In genomic region chr16:87594145-87594544, GRCm38 (mm10) we compare ENCODE assay signal across 19 mouse cellular contexts. TPM values are rescaled to one million over a fixed set of nuclear protein-coding genes. Genes with fewer than 3 reads are reported as not detected.
DNase-seq lines count a peak whose midpoint lies in the region; ATAC-seq lines count a peak whose summit lies in the region.
"Had no signal": no experiment of that assay in that cellular context is flagged by ENCODE, and none has a peak within 500 bp of the region (broad histone marks: within the 10 kb centered on the region; RNA-seq: fewer than 3 reads in every experiment).

No protein-coding gene starts in this region.

- no peak overlapping the region for H3K4me3 ChIP-seq in kidney, embryonic 15.5 days (replicated peaks)
- no peak overlapping the region for H3K4me3 ChIP-seq in stomach, embryonic 15.5 days (replicated peaks)
- H3K4me3 ChIP-seq: left cerebral cortex, adult 2 months; limb, embryonic 10.5 days; midbrain, embryonic 15.5 days; neural tube, embryonic 15.5 days had no signal

- peak overlapping the region; percentile 49; the same call in 1 of the 2 replicates for H3K27ac ChIP-seq in kidney, embryonic 15.5 days
- no peak overlapping the region for H3K27ac ChIP-seq in stomach, embryonic 15.5 days
- H3K27ac ChIP-seq: left cerebral cortex, adult 2 months; limb, embryonic 10.5 days; midbrain, embryonic 15.5 days; neural tube, embryonic 15.5 days had no signal

- no peaks in the 10 kb centered on the region for H3K27me3 ChIP-seq in kidney, embryonic 15.5 days
- H3K27me3 ChIP-seq in stomach, embryonic 15.5 days (replicated peaks) = no peaks in the 10 kb centered on the region
- H3K27me3 ChIP-seq: midbrain, embryonic 15.5 days; neural tube, embryonic 15.5 days had no signal

- intact Hi-C loops in gastrocnemius, postnatal 14 days (cut with DNase I; ENCODE audit: low total_unique reads) = loop anchor here (5.0 kb wide), 1 partner anchor 77 kb away; no protein-coding TSS in a partner anchor

- ATAC-seq in kidney, embryonic 15.5 days (replicated peaks; ENCODE audit: low FRiP score) = peak; percentile 68
- ATAC-seq in stomach, embryonic 15.5 days (ENCODE audit: insufficient read depth, low FRiP score, low read depth) = no peak
- no peak for ATAC-seq in erythroid progenitor cell, adult 5-6 weeks (replicated peaks; ENCODE audit: low FRiP score, poor library complexity, severe bottlenecking)
- ATAC-seq: forebrain, embryonic 16.5 days; hindbrain, embryonic 16.5 days; liver, postnatal 0 days; midbrain, embryonic 15.5 days had no signal

- peak overlapping the region; percentile 25; the same call in 1 of the 2 replicates for H3K4me2 ChIP-seq in kidney, embryonic 15.5 days
- H3K4me2 ChIP-seq in stomach, embryonic 15.5 days = peak overlapping the region; percentile 13; the same call in 1 of the 2 replicates
- H3K4me2 ChIP-seq: midbrain, embryonic 15.5 days; neural tube, embryonic 15.5 days had no signal

- 51% methylated on average over 10 of the region's 10 CpGs for WGBS in kidney, embryonic 15.5 days
- WGBS in stomach, embryonic 15.5 days = 49% methylated on average over 10 of the region's 10 CpGs

- DNase-seq in gastrocnemius, postnatal 14 days = peak; percentile 10
- no peak for DNase-seq in gastrocnemius, adult 8-10 months (ENCODE audit: low spot score in 2 of 2)
- DNase-seq in kidney, adult 11 months = no peak
- peak; percentile 45 for DNase-seq in kidney, postnatal 10 days
- DNase-seq: B cell, adult 2 months; cerebellum, adult 9-10 months; embryo, embryonic 11 days; liver, postnatal 0 days had no signal

- no peak overlapping the region for H3K9ac ChIP-seq in kidney, embryonic 15.5 days
- no peak overlapping the region for H3K9ac ChIP-seq in stomach, embryonic 15.5 days
- H3K9ac ChIP-seq: liver, postnatal 0 days; midbrain, embryonic 15.5 days; neural tube, embryonic 15.5 days had no signal

- no peaks in the 10 kb centered on the region for H3K9me3 ChIP-seq in kidney, embryonic 15.5 days (replicated peaks)
- no peaks in the 10 kb centered on the region for H3K9me3 ChIP-seq in stomach, embryonic 15.5 days
- H3K9me3 ChIP-seq: limb, embryonic 10.5 days; midbrain, embryonic 15.5 days; neural tube, embryonic 15.5 days had no signal

- H3K36me3 ChIP-seq in kidney, embryonic 15.5 days = no peaks in the 10 kb centered on the region
- H3K36me3 ChIP-seq in stomach, embryonic 15.5 days = no peaks in the 10 kb centered on the region
- H3K36me3 ChIP-seq: limb, embryonic 10.5 days; midbrain, embryonic 15.5 days; neural tube, embryonic 15.5 days had no signal

- peaks cover 14% of the 10 kb centered on the region for H3K4me1 ChIP-seq in kidney, embryonic 15.5 days
- H3K4me1 ChIP-seq in stomach, embryonic 15.5 days = peaks cover 9% of the 10 kb centered on the region; the same call in 1 of the 2 replicates

RNA-seq across cellular contexts. Expression of gene Map3k7cl, which starts 41.0 kb away (rescaled TPM):
- 10 to 100 TPM; 26.9 to 27.6 TPM for total RNA-seq in gastrocnemius, postnatal 14 days (2021)
- 10 to 100 TPM in 2 of 4 experiments, 1 to 10 TPM in 2; 4.5 to 12.3 (median 9.6) TPM for total RNA-seq in gastrocnemius, adult 8-10 months (2022)
- 2.2 and 2.4 TPM in 2 replicates for polyA plus RNA-seq in kidney, embryonic 15.5 days (2015; fragmentation: Nextera tagmentation; extraction: Ambion mirVana)
- polyA plus RNA-seq in stomach, embryonic 15.5 days (2015; fragmentation: Nextera tagmentation; extraction: Ambion mirVana) = 0.73 and 0.94 TPM in 2 replicates
- total RNA-seq in erythroid progenitor cell, adult 5-6 weeks (2015; ENCODE audit: low replicate concordance) = not detected in 2 replicates
- total RNA-seq in erythroid progenitor cell, adult 5-6 weeks (2017; ENCODE audit: low replicate concordance) = not detected in 2 replicates
- total RNA-seq: hematopoietic stem cell, adult 5-6 weeks; liver, adult 2 months had no signal
- polyA plus RNA-seq: hindbrain, embryonic 16.5 days; limb, embryonic 10.5 days; liver, adult 2 months; liver, postnatal 0 days had no signal

Comparison
In these comparisons a context has a peak if more than half of its experiments do, and no peak if none do; other contexts are left out.
1. DNase-seq: peak in gastrocnemius, postnatal 14 days (single experiment) and kidney, postnatal 10 days (single experiment); none in gastrocnemius, adult 8-10 months (0 of 2) and kidney, adult 11 months (single experiment).
2. RNA of gene Map3k7cl, which starts 41.0 kb away (total RNA-seq): 26.9 to 27.6 TPM in gastrocnemius, postnatal 14 days and 4.5 to 12.3 TPM in gastrocnemius, adult 8-10 months; not detected in erythroid progenitor cell, adult 5-6 weeks; every median in the first group is over 4 times any median in the second.